Mouse (Mus musculus) midbrain, embryonic 16.5 days (tissue): ENCODE data around the gene Xrra1. TPM values are rescaled to one million over a fixed set of nuclear protein-coding genes. Genes with fewer than 3 reads are reported as not detected.

ENCODE experiments used
- ATAC-seq: fragments of 200-750 bp; cut with Nextera tagmentation; 2 replicates; pipeline ENCODE4 v1.8.0; 2017; ENCODE audit warnings: moderate TSS enrichment
- H3K27ac ChIP-seq: fragments of 300-500 bp; sonication (generic); 2 replicates; pipeline ENCODE4 v1.5.1; 2014; ENCODE audit warnings: mild to moderate bottlenecking, low read length, mixed read lengths
- H3K27me3 ChIP-seq: fragments of 300-500 bp; sonication (generic); 2 replicates; pipeline ENCODE4 v1.6.1; 2014; ENCODE audit warnings: low read depth, low read length, mixed read lengths; ENCODE audit not compliant: control insufficient read depth, insufficient read depth
- H3K36me3 ChIP-seq: fragments of 300-500 bp; sonication (generic); 2 replicates; pipeline ENCODE4 v1.6.1; 2014; ENCODE audit warnings: mild to moderate bottlenecking, low read length, moderate library complexity, mixed read lengths; ENCODE audit not compliant: control insufficient read depth, insufficient read depth
- H3K4me1 ChIP-seq: fragments of 300-500 bp; sonication (generic); 2 replicates; pipeline ENCODE4 v1.6.1; 2014; ENCODE audit warnings: mild to moderate bottlenecking, low read length, mixed read lengths; ENCODE audit not compliant: control insufficient read depth, insufficient read depth
- H3K4me2 ChIP-seq: fragments of 300-500 bp; sonication (generic); 2 replicates; pipeline ENCODE4 v1.6.1; 2014; ENCODE audit warnings: mild to moderate bottlenecking, low read length, mixed read lengths
- H3K4me3 ChIP-seq: fragments of 300-500 bp; sonication (generic); 2 replicates; pipeline ENCODE4 v1.5.1; 2014; ENCODE audit warnings: low read depth, mild to moderate bottlenecking, low read length, moderate library complexity, mixed read lengths
- H3K9ac ChIP-seq: fragments of 300-500 bp; sonication (generic); 2 replicates; pipeline ENCODE4 v1.6.1; 2014; ENCODE audit warnings: low read depth, low read length, mixed read lengths
- H3K9me3 ChIP-seq: fragments of 300-500 bp; sonication (generic); replicated peaks from 2 replicates; pipeline ENCODE4 v1.6.1; 2014; ENCODE audit warnings: mild to moderate bottlenecking, low read length, mixed read lengths; ENCODE audit not compliant: control insufficient read depth, poor library complexity, severe bottlenecking
- WGBS: fragments of 180-500 bp; shearing (Covaris S2); extraction: QIAGEN DNeasy Blood & Tissue Kit; methylation state at CpG from one replicate; pipeline ENCODE4 v1.1.7; 2014; 5-methylcytosine and 5-hydroxymethylcytosine counted together
- polyA plus RNA-seq: library from polyadenylated mRNA; unstranded; fragments of >200 nt; fragmentation: Nextera tagmentation; extraction: Ambion mirVana; gene quantifications from 2 replicates; pipeline ENCODE4 v1.2.1, GENCODE M21; 2015

The Xrra1 gene
- polyA plus RNA-seq, 1 experiment from 2014 or later = 1.3 TPM

DNA sequence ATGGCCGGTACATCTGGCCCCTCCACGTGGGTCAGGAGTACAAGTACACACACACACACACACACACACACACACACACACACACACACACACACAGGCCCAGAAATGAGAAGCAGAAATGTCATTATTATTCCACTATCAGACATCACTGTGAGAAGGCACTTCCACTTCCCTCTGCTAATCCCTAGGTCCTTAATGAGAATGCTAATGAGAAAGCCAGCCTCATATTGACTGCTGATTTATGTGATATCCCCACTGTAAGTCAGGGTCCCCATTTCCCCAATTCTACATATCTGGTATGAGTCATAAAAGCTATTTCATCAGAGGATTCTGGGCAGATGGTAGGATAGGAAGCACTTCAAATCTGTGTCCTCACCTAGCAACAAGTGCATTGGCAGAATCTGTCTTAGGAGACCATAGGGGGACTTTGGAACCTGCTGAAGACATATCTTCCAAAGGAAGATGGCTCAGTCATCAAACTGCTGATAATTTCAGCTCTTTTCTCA lies 28.4 kb downstream of the Xrra1 start:
- ATAC-seq = no peak
- 70% methylated on average over 2 of the region's 2 CpGs for WGBS
- H3K9ac ChIP-seq = no peak overlapping the region

DNA sequence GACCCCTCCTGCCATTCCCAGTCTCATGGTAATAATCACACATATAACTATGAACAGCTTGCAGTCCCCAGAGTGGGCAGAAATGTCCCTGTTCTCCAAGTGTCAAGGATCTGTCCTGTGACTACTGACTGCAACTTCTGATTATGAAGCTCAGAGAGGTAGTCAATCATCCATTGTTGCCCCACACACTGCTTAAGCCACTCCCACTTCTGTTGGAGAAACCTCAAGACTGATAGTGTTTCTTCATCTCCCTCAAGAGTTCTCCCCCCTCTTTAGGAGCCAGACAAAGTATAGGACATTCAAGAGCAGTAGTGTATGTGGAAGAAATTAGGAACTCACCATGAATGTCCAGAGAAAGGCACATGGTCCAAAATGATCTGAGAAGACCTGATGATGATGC lies 28.8 kb downstream of the Xrra1 start:
- H3K27ac ChIP-seq = no peak overlapping the region
- no peak overlapping the region for H3K9ac ChIP-seq
- H3K9me3 ChIP-seq = no peaks in the 10 kb centered on the region
- no peak overlapping the region for H3K4me3 ChIP-seq
- no peaks in the 10 kb centered on the region for H3K36me3 ChIP-seq
- H3K4me1 ChIP-seq = 0 out of 2 replicates have a peak, but pooled peaks cover 3% of the 10 kb centered on the region
- H3K27me3 ChIP-seq = no peaks in the 10 kb centered on the region
- ATAC-seq = no peak
- H3K4me2 ChIP-seq = no peak overlapping the region

More for the DNA sequence above, 28.4 kb downstream of the Xrra1 start:
- H3K4me2 ChIP-seq = no peak overlapping the region
- 0 out of 2 replicates have a peak, but pooled peaks cover 3% of the 10 kb centered on the region for H3K4me1 ChIP-seq
- H3K36me3 ChIP-seq = no peaks in the 10 kb centered on the region
- H3K27me3 ChIP-seq = no peaks in the 10 kb centered on the region
- H3K4me3 ChIP-seq = no peak overlapping the region
- no peaks in the 10 kb centered on the region for H3K9me3 ChIP-seq
- H3K27ac ChIP-seq = no peak overlapping the region

DNA sequence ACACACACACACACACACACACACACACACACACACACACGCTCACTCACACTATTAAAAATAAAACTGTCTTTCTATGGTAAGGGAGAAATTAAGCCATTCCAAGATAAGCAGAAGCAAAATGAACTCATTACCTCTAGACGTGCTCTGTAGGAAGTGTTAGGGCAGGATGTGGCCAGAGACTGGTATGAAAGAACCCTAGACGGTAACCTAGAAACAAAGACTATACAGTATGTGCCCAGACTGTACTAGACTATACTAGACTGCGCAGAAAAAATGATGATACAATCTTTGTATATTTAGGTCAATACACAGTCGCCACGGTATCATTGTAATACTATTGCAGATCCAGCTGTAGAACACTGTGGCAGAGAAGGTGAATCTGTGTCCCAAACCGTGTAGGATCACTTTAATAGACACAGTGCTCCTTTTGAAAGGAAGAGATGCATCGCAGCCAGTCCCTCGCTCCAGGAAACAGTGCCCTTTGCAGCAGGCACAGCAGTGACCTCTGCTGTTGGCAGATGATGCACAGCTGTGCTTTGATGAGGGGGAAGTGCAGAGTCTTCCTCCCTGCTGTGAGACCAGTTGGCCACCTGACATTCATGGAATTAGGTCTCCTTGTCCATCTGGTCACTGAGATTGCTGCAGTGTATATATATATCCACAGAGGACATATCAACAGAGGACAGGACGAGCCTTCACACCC lies 30.4 kb downstream of the Xrra1 start:
- ATAC-seq = peak; percentile 43; the same call in 1 of the 2 replicates
- Histone ChIP-seq H3K36me3 (no peaks in the 10 kb centered on the region), H3K4me1 (peaks cover 3% of the 10 kb centered on the region; the same call in 1 of the 2 replicates), H3K27ac (peak overlapping the region; percentile 14; the same call in 1 of the 2 replicates), H3K4me2 (no peak overlapping the region), H3K4me3 (no peak overlapping the region), H3K27me3 (no peaks in the 10 kb centered on the region), H3K9ac (no peak overlapping the region), H3K9me3 (no peaks in the 10 kb centered on the region)
- WGBS = 38% methylated on average over 10 of the region's 10 CpGs

DNA sequence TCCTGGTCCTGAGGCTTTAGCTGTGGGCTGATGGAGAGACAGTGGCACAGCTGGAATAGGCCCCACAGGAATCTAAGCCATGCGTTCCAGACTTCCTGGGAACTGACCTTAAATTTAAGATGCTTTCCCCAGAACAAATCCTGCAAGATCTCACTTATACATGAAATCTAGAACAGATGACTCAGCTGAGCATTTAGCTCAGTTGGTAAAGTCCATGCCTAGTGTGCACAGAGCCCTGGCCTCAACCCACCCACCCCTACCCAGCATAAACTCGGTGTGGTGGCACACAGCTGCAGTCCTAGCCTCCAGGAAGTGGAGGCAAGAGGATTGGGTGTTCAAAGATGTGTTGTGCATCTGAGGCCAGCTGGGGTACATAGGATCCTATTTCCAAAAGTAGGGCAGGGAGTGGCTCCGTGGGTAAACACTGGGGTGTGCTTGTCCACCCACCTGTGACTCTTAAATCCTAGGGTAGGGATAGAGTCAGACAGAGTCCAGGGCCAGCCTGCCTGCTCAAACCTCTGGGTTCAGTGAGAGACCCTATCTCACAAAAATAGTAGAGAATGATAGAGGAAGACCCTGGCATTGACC lies 31.3 kb downstream of the Xrra1 start:
- Histone ChIP-seq H3K36me3 (no peaks in the 10 kb centered on the region), H3K9ac (no peak overlapping the region), H3K9me3 (no peaks in the 10 kb centered on the region), H3K4me1 (peaks cover 2% of the 10 kb centered on the region), H3K27ac (no peak overlapping the region), H3K4me3 (no peak overlapping the region), H3K4me2 (no peak overlapping the region), H3K27me3 (no peaks in the 10 kb centered on the region)
- no peak for ATAC-seq
- 80% methylated on average over 3 of the region's 3 CpGs for WGBS

DNA sequence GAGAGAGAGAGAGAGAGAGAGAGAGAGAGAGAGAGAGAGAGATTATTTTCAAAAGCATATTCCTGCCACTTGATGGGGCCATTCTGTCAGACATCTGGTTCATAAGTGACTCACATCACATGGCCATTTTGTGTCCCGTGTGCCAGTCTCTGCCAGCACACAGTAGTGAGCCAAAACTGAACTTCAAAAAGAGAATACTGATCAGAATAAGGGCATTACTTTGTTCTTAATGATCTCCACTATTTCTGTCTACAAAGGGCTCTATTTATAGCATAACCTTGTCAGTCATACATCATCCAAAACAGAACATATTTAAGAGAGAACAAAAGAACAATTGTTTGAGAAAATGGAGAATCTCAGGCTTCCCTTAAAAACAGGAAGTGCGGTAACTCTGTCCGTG lies 32.6 kb downstream of the Xrra1 start:
- H3K27me3 ChIP-seq = no peaks in the 10 kb centered on the region
- H3K4me3 ChIP-seq = no peak overlapping the region
- no peak overlapping the region for H3K9ac ChIP-seq
- no peaks in the 10 kb centered on the region for H3K36me3 ChIP-seq
- H3K27ac ChIP-seq = no peak overlapping the region
- peaks cover 8% of the 10 kb centered on the region for H3K4me1 ChIP-seq
- no peak for ATAC-seq
- no peaks in the 10 kb centered on the region for H3K9me3 ChIP-seq
- no peak overlapping the region for H3K4me2 ChIP-seq
- 80% methylated on average over 3 of the region's 3 CpGs for WGBS

DNA sequence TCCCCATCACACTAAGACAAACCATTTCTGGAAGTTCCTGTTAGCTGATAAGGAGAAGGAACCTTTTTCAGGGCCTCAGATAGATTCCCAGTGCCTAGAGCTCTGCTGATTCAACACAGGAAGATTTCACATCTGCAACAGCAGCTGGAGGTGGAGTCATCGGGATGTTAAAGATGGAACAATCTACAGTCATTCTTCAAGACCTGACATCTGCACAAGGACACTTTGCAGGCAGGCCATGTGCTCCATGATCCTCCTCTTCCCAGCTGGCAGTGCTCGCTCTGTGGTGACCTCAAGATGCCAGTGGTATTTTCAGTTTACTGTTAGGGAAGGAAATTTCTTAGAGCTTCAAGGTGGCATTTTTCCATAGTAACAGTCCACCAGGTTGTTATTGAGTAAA lies 33.4 kb downstream of the Xrra1 start:
- Histone ChIP-seq H3K9me3 (no peaks in the 10 kb centered on the region), H3K27ac (no peak overlapping the region), H3K4me1 (peaks cover 8% of the 10 kb centered on the region), H3K9ac (no peak overlapping the region), H3K4me2 (no peak overlapping the region), H3K36me3 (no peaks in the 10 kb centered on the region), H3K27me3 (no peaks in the 10 kb centered on the region), H3K4me3 (no peak overlapping the region)
- whole genome bisulfite sequencing = 95% methylated on average over 2 of the region's 2 CpGs
- no peak for ATAC-seq

DNA sequence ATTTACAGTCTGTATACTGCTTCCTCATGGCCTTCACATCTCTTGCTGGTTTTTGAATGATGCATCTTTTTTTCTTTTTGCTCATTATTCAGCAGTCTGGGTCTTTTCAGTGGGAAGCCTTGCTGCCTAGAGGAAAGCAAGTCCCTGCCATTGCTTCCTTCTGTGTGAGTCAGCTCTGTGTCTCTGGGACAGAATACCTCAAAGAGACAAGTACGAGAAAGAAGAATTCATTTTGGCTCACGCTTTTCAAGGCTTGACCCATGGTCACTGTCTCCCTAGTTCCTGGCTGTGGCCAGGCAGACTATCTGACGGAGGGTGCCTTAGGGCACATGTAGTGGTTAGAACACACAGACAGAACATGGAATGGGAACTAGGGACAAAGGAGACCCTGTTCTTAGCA lies 35.1 kb downstream of the Xrra1 start:
- Histone ChIP-seq H3K4me2 (no peak overlapping the region), H3K4me3 (no peak overlapping the region), H3K9me3 (no peaks in the 10 kb centered on the region), H3K27ac (0 out of 2 replicates have a peak overlapping the region, but pooled peaks have one; percentile 8), H3K27me3 (no peaks in the 10 kb centered on the region), H3K36me3 (no peaks in the 10 kb centered on the region), H3K9ac (no peak overlapping the region), H3K4me1 (peaks cover 8% of the 10 kb centered on the region)
- ATAC-seq = no peak
- WGBS = 61% methylated on average over 3 of the region's 3 CpGs

DNA sequence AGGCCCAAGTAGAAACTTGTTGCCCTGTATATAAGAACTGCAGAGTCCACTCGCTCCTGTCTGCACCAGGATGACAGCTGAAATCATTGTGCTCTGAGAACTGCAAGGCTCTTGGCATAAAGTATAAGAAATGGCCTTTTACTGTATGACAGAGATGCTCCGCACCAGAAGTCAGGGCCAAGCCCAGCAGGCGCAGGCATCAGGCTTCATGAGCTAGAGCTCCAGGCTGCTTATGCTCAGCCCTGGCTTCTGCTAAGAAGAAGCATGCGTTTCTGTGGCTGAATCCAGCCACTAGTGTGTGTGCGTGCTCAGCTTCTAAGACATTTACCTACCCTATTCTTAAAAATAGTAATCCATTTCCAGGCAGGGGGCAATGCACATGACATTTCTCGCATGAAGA lies 35.6 kb downstream of the Xrra1 start:
- no peaks in the 10 kb centered on the region for H3K36me3 ChIP-seq
- no peak overlapping the region for H3K27ac ChIP-seq
- peaks cover 8% of the 10 kb centered on the region for H3K4me1 ChIP-seq
- no peaks in the 10 kb centered on the region for H3K9me3 ChIP-seq
- H3K27me3 ChIP-seq = no peaks in the 10 kb centered on the region
- ATAC-seq = no peak
- no peak overlapping the region for H3K4me3 ChIP-seq
- no peak overlapping the region for H3K9ac ChIP-seq
- H3K4me2 ChIP-seq = no peak overlapping the region
- 72% methylated on average over 6 of the region's 6 CpGs for WGBS

DNA sequence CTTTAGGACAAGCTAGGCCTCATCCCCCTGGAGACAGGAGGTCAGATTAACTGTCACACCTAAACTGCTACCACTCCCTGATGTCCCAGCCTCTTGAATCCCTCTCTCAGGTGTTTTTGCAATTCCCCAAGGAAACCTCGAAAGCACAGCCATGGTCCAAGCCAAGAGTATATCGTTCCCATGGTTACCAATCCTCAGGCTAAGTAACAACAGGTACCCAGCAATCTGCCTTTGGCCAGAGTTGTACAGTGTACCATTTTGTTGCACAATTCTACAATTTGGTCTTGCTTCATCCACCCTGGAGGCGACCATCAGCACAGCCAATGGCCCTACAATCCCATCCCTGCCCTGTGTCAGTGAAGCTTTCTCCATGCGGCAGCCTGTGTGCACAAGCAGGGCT lies 38.0 kb downstream of the Xrra1 start:
- Histone ChIP-seq H3K9me3 (no peaks in the 10 kb centered on the region), H3K36me3 (no peaks in the 10 kb centered on the region), H3K4me3 (no peak overlapping the region), H3K4me1 (peaks cover 8% of the 10 kb centered on the region), H3K4me2 (no peak overlapping the region), H3K27me3 (no peaks in the 10 kb centered on the region), H3K27ac (no peak overlapping the region), H3K9ac (no peak overlapping the region)
- no peak for ATAC-seq
- WGBS = 78% methylated on average over 4 of the region's 4 CpGs
